Mouse (Mus musculus): ENCODE measurements around the gene Ipo5. TPM values are rescaled to one million over a fixed set of nuclear protein-coding genes. Genes with fewer than 3 reads are reported as not detected.

Gene Ipo5
- polyA plus RNA-seq, 1 experiment from 2014 or later = 120 TPM

DNA sequence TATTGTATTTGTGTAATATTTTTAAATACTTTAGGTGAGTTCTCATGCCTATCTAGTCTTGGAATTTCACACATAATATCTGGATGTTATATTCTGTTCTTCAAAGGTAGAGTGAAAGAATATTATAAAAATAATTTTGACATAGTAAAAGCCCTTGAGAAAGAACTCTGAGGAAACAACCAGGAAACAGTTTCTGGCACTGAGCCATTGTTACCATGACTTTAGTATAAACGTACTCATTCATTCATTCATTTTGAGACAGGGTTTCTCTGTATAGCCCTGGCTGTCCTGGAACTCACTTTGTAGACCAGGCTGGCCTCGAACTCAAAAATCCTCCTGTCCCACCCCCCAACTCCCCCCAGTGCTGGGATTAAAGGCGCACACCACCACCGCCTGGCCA, 20.2 kb downstream of the Ipo5 start:
- 0 out of 2 replicates have a peak, but pooled peaks cover 5% of the 10 kb centered on the region for H3K36me3 ChIP-seq (ENCODE audit: control insufficient read depth, insufficient read depth, low read length)
- no peak overlapping the region for H3K27ac ChIP-seq (ENCODE audit: low read depth, low read length)
- H3K9ac ChIP-seq (ENCODE audit: low read depth, low read length) = no peak overlapping the region
- H3K27me3 ChIP-seq (ENCODE audit: control insufficient read depth, insufficient read depth, low read length) = no peaks in the 10 kb centered on the region
- no peak for ATAC-seq (ENCODE audit: low FRiP score)
- no peak overlapping the region for H3K4me2 ChIP-seq (replicated peaks; ENCODE audit: low read depth, low read length)
- no peak for DNase-seq (ENCODE audit: low spot score)
- WGBS = 89% methylated on average over 4 of the region's 4 CpGs
- H3K4me1 ChIP-seq (replicated peaks; ENCODE audit: control insufficient read depth, insufficient read depth, low read length) = no peaks in the 10 kb centered on the region
- no peak overlapping the region for H3K4me3 ChIP-seq (ENCODE audit: low read depth, low read length)
- H3K9me3 ChIP-seq (ENCODE audit: control insufficient read depth, low read length) = no peaks in the 10 kb centered on the region

DNA sequence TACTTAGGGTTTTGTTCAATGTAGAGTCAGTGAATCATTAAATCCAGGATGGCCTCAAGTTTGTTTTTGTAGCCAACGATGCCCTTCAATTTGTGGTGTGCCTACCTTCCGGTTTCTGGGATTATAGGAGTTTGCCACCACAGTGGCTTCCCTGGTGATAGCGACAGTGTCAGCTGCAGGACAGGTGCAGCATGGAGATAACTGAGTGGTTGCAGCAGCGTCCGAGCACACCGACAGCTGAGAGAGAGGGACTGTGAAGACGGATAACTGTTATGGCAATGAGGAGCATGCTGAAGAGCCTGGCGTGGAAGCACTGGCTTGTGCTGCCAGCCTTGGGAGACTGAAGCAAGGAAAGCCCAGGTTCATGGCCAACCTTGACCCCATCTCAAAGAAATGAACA, 22.6 kb downstream of the Ipo5 start:
- 93% methylated on average over 8 of the region's 8 CpGs for WGBS
- Histone ChIP-seq H3K9ac (ENCODE audit: low read depth, low read length) (no peak overlapping the region), H3K27me3 (ENCODE audit: control insufficient read depth, insufficient read depth, low read length) (no peaks in the 10 kb centered on the region), H3K36me3 (ENCODE audit: control insufficient read depth, insufficient read depth, low read length) (peaks cover 14% of the 10 kb centered on the region; the same call in 1 of the 2 replicates), H3K9me3 (ENCODE audit: control insufficient read depth, low read length) (no peaks in the 10 kb centered on the region), H3K4me1 (replicated peaks; ENCODE audit: control insufficient read depth, insufficient read depth, low read length) (no peaks in the 10 kb centered on the region), H3K4me2 (replicated peaks; ENCODE audit: low read depth, low read length) (no peak overlapping the region), H3K27ac (ENCODE audit: low read depth, low read length) (no peak overlapping the region), H3K4me3 (ENCODE audit: low read depth, low read length) (no peak overlapping the region)
- DNase-seq (ENCODE audit: low spot score) = no peak
- no peak for ATAC-seq (ENCODE audit: low FRiP score)

DNA sequence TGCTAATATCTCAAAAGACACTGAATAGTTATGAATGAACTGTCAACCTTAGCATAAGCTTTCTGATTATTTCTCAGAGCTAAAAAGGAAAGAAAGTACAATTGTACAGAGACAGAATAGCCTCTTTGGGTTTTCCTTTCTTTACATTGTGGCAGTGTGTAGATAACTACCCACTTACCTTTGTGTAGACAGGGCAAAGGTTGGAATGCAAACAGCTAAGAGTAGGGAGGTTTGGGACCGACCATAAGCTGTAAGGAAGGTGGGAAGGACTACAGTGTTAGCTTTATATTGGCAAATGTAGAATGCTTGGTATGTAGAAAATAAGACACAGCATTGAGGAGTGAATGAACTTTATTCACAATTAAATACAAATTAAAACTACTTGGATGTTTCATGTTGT, 26.1 kb downstream of the Ipo5 start:
- Histone ChIP-seq H3K4me3 (ENCODE audit: low read depth, low read length) (no peak overlapping the region), H3K27me3 (ENCODE audit: control insufficient read depth, insufficient read depth, low read length) (no peaks in the 10 kb centered on the region), H3K27ac (ENCODE audit: low read depth, low read length) (no peak overlapping the region), H3K9ac (ENCODE audit: low read depth, low read length) (no peak overlapping the region), H3K4me2 (replicated peaks; ENCODE audit: low read depth, low read length) (no peak overlapping the region), H3K36me3 (ENCODE audit: control insufficient read depth, insufficient read depth, low read length) (peaks cover 19% of the 10 kb centered on the region), H3K4me1 (replicated peaks; ENCODE audit: control insufficient read depth, insufficient read depth, low read length) (no peaks in the 10 kb centered on the region), H3K9me3 (ENCODE audit: control insufficient read depth, low read length) (no peaks in the 10 kb centered on the region)
- 81% methylated on average over 1 of the region's 1 CpGs for WGBS
- no peak for DNase-seq (ENCODE audit: low spot score)
- no peak for ATAC-seq (ENCODE audit: low FRiP score)

DNA sequence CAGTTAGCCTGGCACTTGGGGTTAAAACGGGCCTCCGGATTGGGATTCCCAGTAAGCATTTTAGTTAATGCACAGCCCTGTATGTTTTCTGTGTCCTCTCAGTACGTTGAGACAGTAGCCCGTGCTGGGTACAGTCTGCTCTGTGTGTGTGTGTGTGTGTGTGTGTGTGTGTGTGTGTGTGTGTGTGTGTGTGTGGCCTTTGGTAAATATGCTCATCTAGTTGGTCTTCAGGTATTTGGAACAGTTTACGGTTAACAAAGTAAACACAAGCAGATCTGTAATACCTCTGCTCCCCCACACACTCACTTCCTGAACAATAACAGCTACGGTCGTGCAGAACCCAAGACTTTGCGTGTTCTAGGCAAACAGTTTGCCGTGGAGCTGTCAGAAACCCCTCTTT, 31.8 kb downstream of the Ipo5 start:
- H3K9me3 ChIP-seq (ENCODE audit: control insufficient read depth, low read length) = no peaks in the 10 kb centered on the region
- peaks cover 15% of the 10 kb centered on the region for H3K36me3 ChIP-seq (ENCODE audit: control insufficient read depth, insufficient read depth, low read length)
- H3K27me3 ChIP-seq (ENCODE audit: control insufficient read depth, insufficient read depth, low read length) = no peaks in the 10 kb centered on the region
- H3K27ac ChIP-seq (ENCODE audit: low read depth, low read length) = no peak overlapping the region
- H3K4me2 ChIP-seq (replicated peaks; ENCODE audit: low read depth, low read length) = no peak overlapping the region
- no peaks in the 10 kb centered on the region for H3K4me1 ChIP-seq (replicated peaks; ENCODE audit: control insufficient read depth, insufficient read depth, low read length)
- no peak for ATAC-seq (ENCODE audit: low FRiP score)
- WGBS = 89% methylated on average over 9 of the region's 9 CpGs
- no peak overlapping the region for H3K9ac ChIP-seq (ENCODE audit: low read depth, low read length)
- no peak overlapping the region for H3K4me3 ChIP-seq (ENCODE audit: low read depth, low read length)
- no peak for DNase-seq (ENCODE audit: low spot score)

DNA sequence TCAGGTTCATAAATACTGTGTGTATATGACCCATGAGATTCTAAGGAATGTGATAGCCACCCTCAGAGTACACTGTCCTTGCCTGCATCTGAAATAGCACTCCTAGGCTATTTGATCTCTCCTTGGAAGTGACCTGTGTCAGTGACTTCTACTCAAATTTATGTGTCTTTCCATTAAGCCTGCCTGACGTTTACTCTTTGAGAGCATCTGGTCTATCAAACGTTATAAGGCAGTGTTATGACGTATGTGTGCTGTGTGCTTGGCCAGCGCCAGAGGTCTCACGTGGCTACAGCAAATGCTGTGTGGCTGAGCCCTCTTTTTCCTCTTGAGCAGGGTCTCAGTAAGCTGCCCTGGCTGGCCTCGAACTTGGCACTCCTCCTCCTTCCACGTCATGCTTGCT, 34.1 kb downstream of the Ipo5 start:
- Histone ChIP-seq H3K27me3 (ENCODE audit: control insufficient read depth, insufficient read depth, low read length) (no peaks in the 10 kb centered on the region), H3K27ac (ENCODE audit: low read depth, low read length) (no peak overlapping the region), H3K9ac (ENCODE audit: low read depth, low read length) (no peak overlapping the region), H3K4me1 (replicated peaks; ENCODE audit: control insufficient read depth, insufficient read depth, low read length) (no peaks in the 10 kb centered on the region), H3K4me3 (ENCODE audit: low read depth, low read length) (no peak overlapping the region), H3K4me2 (replicated peaks; ENCODE audit: low read depth, low read length) (no peak overlapping the region), H3K9me3 (ENCODE audit: control insufficient read depth, low read length) (no peaks in the 10 kb centered on the region), H3K36me3 (ENCODE audit: control insufficient read depth, insufficient read depth, low read length) (peaks cover 7% of the 10 kb centered on the region)
- ATAC-seq (ENCODE audit: low FRiP score) (no peak), DNase-seq (ENCODE audit: low spot score) (no peak)
- 94% methylated on average over 7 of the region's 7 CpGs for WGBS

DNA sequence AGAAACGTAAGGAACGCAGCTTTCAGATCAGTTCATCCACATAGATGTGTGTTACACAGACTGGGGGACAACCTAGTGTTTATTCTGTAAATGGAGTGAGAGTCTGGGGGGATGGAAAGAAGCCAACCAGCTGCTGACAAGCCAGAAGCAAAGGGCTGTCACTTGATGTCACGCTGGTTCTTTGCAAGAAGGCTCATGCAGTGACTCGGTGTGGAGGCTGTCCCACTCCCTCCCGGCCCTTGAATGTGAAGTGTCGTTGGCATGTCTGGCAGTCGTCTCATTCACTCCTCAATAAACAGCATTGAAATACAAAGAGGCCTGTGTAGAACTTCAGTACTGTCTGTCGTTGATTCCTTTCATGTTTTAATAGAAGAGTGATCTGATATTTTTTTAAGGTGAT, 36.1 kb downstream of the Ipo5 start:
- no peak overlapping the region for H3K9ac ChIP-seq (ENCODE audit: low read depth, low read length)
- no peak for ATAC-seq (ENCODE audit: low FRiP score)
- no peaks in the 10 kb centered on the region for H3K27me3 ChIP-seq (ENCODE audit: control insufficient read depth, insufficient read depth, low read length)
- no peak overlapping the region for H3K4me3 ChIP-seq (ENCODE audit: low read depth, low read length)
- H3K4me2 ChIP-seq (replicated peaks; ENCODE audit: low read depth, low read length) = no peak overlapping the region
- no peak for DNase-seq (ENCODE audit: low spot score)
- H3K9me3 ChIP-seq (ENCODE audit: control insufficient read depth, low read length) = no peaks in the 10 kb centered on the region
- WGBS = 80% methylated on average over 8 of the region's 8 CpGs
- no peak overlapping the region for H3K27ac ChIP-seq (ENCODE audit: low read depth, low read length)
- H3K36me3 ChIP-seq (ENCODE audit: control insufficient read depth, insufficient read depth, low read length) = peaks cover 7% of the 10 kb centered on the region
- H3K4me1 ChIP-seq (replicated peaks; ENCODE audit: control insufficient read depth, insufficient read depth, low read length) = no peaks in the 10 kb centered on the region

DNA sequence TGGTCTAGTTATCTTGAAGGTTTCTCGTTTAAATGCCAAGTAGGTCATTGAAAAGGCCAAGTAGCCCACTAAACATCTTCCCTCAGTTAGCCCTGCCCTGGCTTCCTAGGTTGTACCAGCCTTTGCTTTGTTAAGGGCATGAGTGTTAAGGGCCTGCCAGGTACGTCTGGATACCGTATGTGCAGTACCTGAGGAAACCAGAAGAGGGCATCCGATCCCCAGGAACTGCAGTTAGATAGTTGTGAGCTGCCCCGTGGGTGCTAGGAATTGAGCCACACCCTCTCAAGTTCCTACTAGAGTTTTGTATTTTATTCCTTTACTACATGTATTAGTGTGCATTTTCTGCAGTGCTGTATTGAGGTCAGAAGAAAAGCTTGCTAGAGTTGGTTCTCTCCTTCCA, 38.0 kb downstream of the Ipo5 start:
- Histone ChIP-seq H3K4me1 (replicated peaks; ENCODE audit: control insufficient read depth, insufficient read depth, low read length) (no peaks in the 10 kb centered on the region), H3K9me3 (ENCODE audit: control insufficient read depth, low read length) (no peaks in the 10 kb centered on the region), H3K4me3 (ENCODE audit: low read depth, low read length) (no peak overlapping the region), H3K27ac (ENCODE audit: low read depth, low read length) (no peak overlapping the region), H3K9ac (ENCODE audit: low read depth, low read length) (no peak overlapping the region), H3K4me2 (replicated peaks; ENCODE audit: low read depth, low read length) (no peak overlapping the region), H3K36me3 (ENCODE audit: control insufficient read depth, insufficient read depth, low read length) (peaks cover 7% of the 10 kb centered on the region), H3K27me3 (ENCODE audit: control insufficient read depth, insufficient read depth, low read length) (no peaks in the 10 kb centered on the region)
- ATAC-seq (ENCODE audit: low FRiP score) (no peak), DNase-seq (ENCODE audit: low spot score) (peak; percentile 18)
- WGBS = 93% methylated on average over 5 of the region's 5 CpGs

DNA sequence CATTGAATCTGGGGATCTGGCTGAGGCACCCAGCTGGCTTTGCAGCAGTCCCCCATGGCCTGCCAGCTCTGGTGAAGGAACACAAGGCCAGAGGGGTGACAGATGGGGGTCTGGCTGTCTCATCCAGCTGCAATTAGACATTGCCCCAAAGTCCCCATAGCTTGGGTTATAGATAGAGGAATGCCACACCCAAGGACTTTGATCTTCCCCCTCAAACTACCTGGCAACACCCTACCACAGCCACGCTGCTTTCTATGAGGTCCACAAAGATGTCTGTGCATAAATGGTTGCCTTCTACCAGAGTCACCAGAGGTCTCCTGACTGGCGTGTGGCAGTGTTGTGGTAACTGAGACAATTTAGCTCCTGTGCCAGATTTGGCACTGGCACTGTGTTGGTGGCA, 39.0 kb downstream of the Ipo5 start:
- H3K4me1 ChIP-seq (replicated peaks; ENCODE audit: control insufficient read depth, insufficient read depth, low read length) = no peaks in the 10 kb centered on the region
- no peaks in the 10 kb centered on the region for H3K9me3 ChIP-seq (ENCODE audit: control insufficient read depth, low read length)
- H3K4me3 ChIP-seq (ENCODE audit: low read depth, low read length) = no peak overlapping the region
- DNase-seq (ENCODE audit: low spot score) (no peak), ATAC-seq (ENCODE audit: low FRiP score) (no peak)
- H3K27ac ChIP-seq (ENCODE audit: low read depth, low read length) = no peak overlapping the region
- WGBS = 91% methylated on average over 2 of the region's 2 CpGs
- H3K36me3 ChIP-seq (ENCODE audit: control insufficient read depth, insufficient read depth, low read length) = peaks cover 6% of the 10 kb centered on the region
- H3K9ac ChIP-seq (ENCODE audit: low read depth, low read length) = no peak overlapping the region
- H3K4me2 ChIP-seq (replicated peaks; ENCODE audit: low read depth, low read length) = no peak overlapping the region
- no peaks in the 10 kb centered on the region for H3K27me3 ChIP-seq (ENCODE audit: control insufficient read depth, insufficient read depth, low read length)

DNA sequence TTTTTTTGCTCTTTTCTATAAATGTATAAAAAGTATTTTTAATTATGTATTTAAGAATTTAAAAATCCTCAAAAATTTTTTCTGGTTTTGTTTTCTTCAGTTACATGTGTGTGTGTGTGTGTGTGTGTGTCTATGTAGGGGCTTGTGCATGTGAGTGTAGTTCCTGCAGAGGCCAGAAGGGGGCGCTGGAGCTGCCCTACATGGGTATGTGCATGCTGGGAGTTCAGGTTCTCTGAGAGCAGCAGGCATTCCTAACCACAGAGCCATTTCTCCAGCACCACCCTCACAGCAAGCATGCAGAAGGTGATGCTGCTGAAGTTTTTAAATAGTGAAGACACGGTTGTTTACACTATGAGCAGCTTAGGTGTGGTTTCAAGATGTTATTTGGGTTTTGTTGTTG, 41.4 kb downstream of the Ipo5 start:
- H3K4me3 ChIP-seq (ENCODE audit: low read depth, low read length) = no peak overlapping the region

More for the DNA sequence above, 41.4 kb downstream of the Ipo5 start:
- no peak overlapping the region for H3K27ac ChIP-seq (ENCODE audit: low read depth, low read length)
- no peak overlapping the region for H3K9ac ChIP-seq (ENCODE audit: low read depth, low read length)
- DNase-seq (ENCODE audit: low spot score) (peak; percentile 30), ATAC-seq (ENCODE audit: low FRiP score) (no peak)
- 44% methylated on average over 2 of the region's 2 CpGs for WGBS
- peaks cover 4% of the 10 kb centered on the region; the same call in 1 of the 2 replicates for H3K36me3 ChIP-seq (ENCODE audit: control insufficient read depth, insufficient read depth, low read length)
- H3K4me2 ChIP-seq (replicated peaks; ENCODE audit: low read depth, low read length) = no peak overlapping the region
- no peaks in the 10 kb centered on the region for H3K27me3 ChIP-seq (ENCODE audit: control insufficient read depth, insufficient read depth, low read length)
- no peaks in the 10 kb centered on the region for H3K4me1 ChIP-seq (replicated peaks; ENCODE audit: control insufficient read depth, insufficient read depth, low read length)
- no peaks in the 10 kb centered on the region for H3K9me3 ChIP-seq (ENCODE audit: control insufficient read depth, low read length)
